In the genomic region with DNA sequence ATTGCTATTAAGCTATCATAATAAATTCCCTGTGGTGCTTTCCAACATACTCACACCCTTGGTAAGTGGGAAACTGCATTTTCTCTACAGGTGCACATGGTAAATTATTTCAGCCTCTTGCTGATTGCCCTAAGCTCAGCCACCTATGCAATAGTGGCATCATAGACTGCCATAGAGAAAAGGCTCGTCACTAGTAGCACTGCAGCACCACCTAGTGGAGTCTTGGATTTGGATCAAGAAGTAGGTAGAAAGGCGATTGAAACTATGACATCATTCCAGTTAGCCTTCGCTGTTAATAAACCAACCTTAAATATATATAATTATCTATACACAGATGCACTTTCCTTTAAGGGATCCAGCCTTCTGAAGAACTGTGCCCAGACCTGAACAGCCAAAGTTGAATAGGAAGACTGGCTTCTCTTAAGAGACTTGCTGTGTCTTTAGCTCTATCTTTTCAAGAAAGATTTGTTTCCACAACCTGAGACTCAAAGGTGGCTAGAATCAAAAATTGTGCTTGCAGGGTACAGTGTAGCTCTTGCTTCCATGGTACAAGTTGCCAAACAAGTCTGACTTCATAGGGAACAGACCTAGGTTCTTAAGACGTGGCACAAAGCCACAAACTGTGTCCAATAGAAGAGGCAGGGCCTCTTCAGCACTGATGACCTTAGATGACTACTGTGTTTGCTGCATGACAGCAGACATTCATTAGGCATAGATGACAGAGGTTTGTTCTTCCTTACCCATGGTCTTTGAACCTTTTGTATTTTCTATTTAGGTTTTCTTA, we compare ENCODE assay signal across 8 mouse cellular contexts. TPM values are rescaled to one million over a fixed set of nuclear protein-coding genes. Genes with fewer than 3 reads are reported as not detected.
DNase-seq lines count a peak whose midpoint lies in the region; ATAC-seq and TF ChIP-seq lines count a peak whose summit lies in the region.

No protein-coding gene starts in this region.

- H3K36me3 ChIP-seq in kidney, postnatal 0 days (ENCODE audit: insufficient read depth, low read length), result 0 out of 2 replicates have a peak, but pooled peaks cover 2% of the 10 kb centered on the region
- H3K36me3 ChIP-seq in liver, embryonic 11.5 days (ENCODE audit: control insufficient read depth, insufficient read depth, low read length), result no peaks in the 10 kb centered on the region
- H3K36me3 ChIP-seq in stomach, postnatal 0 days (ENCODE audit: control insufficient read depth, insufficient read depth, low read length), result no peaks in the 10 kb centered on the region; the same call in 1 of the 2 replicates

- no peak overlapping the region for H3K4me2 ChIP-seq in kidney, postnatal 0 days (ENCODE audit: low read length)
- no peak overlapping the region for H3K4me2 ChIP-seq in liver, embryonic 11.5 days
- no peak overlapping the region for H3K4me2 ChIP-seq in stomach, postnatal 0 days (replicated peaks; ENCODE audit: low read depth)

- H3K4me3 ChIP-seq in kidney, postnatal 0 days (replicated peaks; ENCODE audit: low read depth, low read length), result no peak overlapping the region
- H3K4me3 ChIP-seq in liver, embryonic 11.5 days (ENCODE audit: low read depth, low read length), result no peak overlapping the region
- no peak overlapping the region for H3K4me3 ChIP-seq in stomach, postnatal 0 days (ENCODE audit: low read depth, low read length)

- no peaks in the 10 kb centered on the region for H3K27me3 ChIP-seq in kidney, postnatal 0 days (ENCODE audit: insufficient read depth, low read length)
- no peaks in the 10 kb centered on the region for H3K27me3 ChIP-seq in liver, embryonic 11.5 days (replicated peaks; ENCODE audit: control insufficient read depth, insufficient read depth, low read length)
- H3K27me3 ChIP-seq in stomach, postnatal 0 days (ENCODE audit: control insufficient read depth, insufficient read depth, low read length), result no peaks in the 10 kb centered on the region

- 33% methylated on average over 4 of the region's 4 CpGs for WGBS in kidney, postnatal 0 days
- 35% methylated on average over 4 of the region's 4 CpGs for WGBS in liver, embryonic 11.5 days
- whole genome bisulfite sequencing in stomach, postnatal 0 days, result 26% methylated on average over 4 of the region's 4 CpGs

- ATAC-seq in kidney, postnatal 0 days (replicated peaks; ENCODE audit: low FRiP score, low read depth), result no peak
- ATAC-seq in liver, embryonic 11.5 days (replicated peaks; ENCODE audit: low FRiP score), result 0 out of 2 replicates have a peak, but pooled peaks have one; percentile 45
- ATAC-seq in stomach, postnatal 0 days (ENCODE audit: low FRiP score, low TSS enrichment), result peak; percentile 84

- peak; percentile 93 for TF ChIP-seq CTCF in kidney, postnatal 0 days (IDR thresholded peaks at IDR 0.05; ENCODE audit: low read depth)
- peak; percentile 95 for TF ChIP-seq CTCF in stomach, postnatal 0 days (IDR thresholded peaks at IDR 0.05; ENCODE audit: low read depth)

- no peaks in the 10 kb centered on the region for H3K4me1 ChIP-seq in kidney, postnatal 0 days (replicated peaks; ENCODE audit: insufficient read depth, low read length)
- H3K4me1 ChIP-seq in liver, embryonic 11.5 days (replicated peaks; ENCODE audit: control insufficient read depth, insufficient read depth, low read length), result no peaks in the 10 kb centered on the region
- H3K4me1 ChIP-seq in stomach, postnatal 0 days (replicated peaks; ENCODE audit: control insufficient read depth, insufficient read depth), result no peaks in the 10 kb centered on the region

- no peak overlapping the region for H3K9ac ChIP-seq in kidney, postnatal 0 days (ENCODE audit: low read depth, low read length)
- no peak overlapping the region for H3K9ac ChIP-seq in liver, embryonic 11.5 days (ENCODE audit: low read depth, low read length)
- H3K9ac ChIP-seq in stomach, postnatal 0 days (ENCODE audit: low read length), result no peak overlapping the region

- peak; percentile 80 for DNase-seq in testis, postnatal 10 days (ENCODE audit: low spot score)
- no peak for DNase-seq in testis, postnatal 14 days (ENCODE audit: low spot score)
- DNase-seq in cerebellum, adult 9-10 months, result peak; percentile 86
- DNase-seq in frontal cortex, postnatal 25 days (ENCODE audit: low spot score in 2 of 2), result peak; percentile 49 to 62
- DNase-seq in kidney, postnatal 0 days (ENCODE audit: low spot score), result peak; percentile 89
- DNase-seq in liver, embryonic 11.5 days (ENCODE audit: low spot score), result no peak
- DNase-seq in neural tube, embryonic 10.5 days (ENCODE audit: extremely low spot score, low spot score), result peak; percentile 54
- peak; percentile 81 for DNase-seq in stomach, postnatal 0 days (ENCODE audit: low spot score)

- H3K27ac ChIP-seq in kidney, postnatal 0 days, result no peak overlapping the region
- H3K27ac ChIP-seq in liver, embryonic 11.5 days (ENCODE audit: low read depth, low read length), result no peak overlapping the region
- H3K27ac ChIP-seq in stomach, postnatal 0 days (replicated peaks), result no peak overlapping the region

- H3K9me3 ChIP-seq in kidney, postnatal 0 days (replicated peaks; ENCODE audit: low read length), result no peaks in the 10 kb centered on the region
- H3K9me3 ChIP-seq in liver, embryonic 11.5 days (ENCODE audit: control insufficient read depth, low read length), result no peaks in the 10 kb centered on the region
- no peaks in the 10 kb centered on the region for H3K9me3 ChIP-seq in stomach, postnatal 0 days (ENCODE audit: control insufficient read depth, low read length)

- TF ChIP-seq EP300 in stomach, postnatal 0 days (optimal IDR thresholded peaks at IDR 0.05), result no peak

RNA-seq across cellular contexts. Expression of a gene that starts 41.4 kb away (rescaled TPM):
- polyA plus RNA-seq in kidney, postnatal 0 days (2015; fragmentation: Nextera tagmentation; extraction: Ambion mirVana), result 34.0 and 35.2 TPM in 2 replicates
- polyA plus RNA-seq in liver, embryonic 11.5 days (2014; fragmentation: Nextera tagmentation; extraction: Ambion mirVana), result 3.4 and 4.8 TPM in 2 replicates
- polyA plus RNA-seq in stomach, postnatal 0 days (2015; fragmentation: Nextera tagmentation; extraction: Ambion mirVana), result 56.1 and 58.3 TPM in 2 replicates

RNA-seq across cellular contexts. Expression of a gene that starts 56.0 kb away (rescaled TPM):
- 24.4 and 26.0 TPM in 2 replicates for polyA plus RNA-seq in kidney, postnatal 0 days (2015; fragmentation: Nextera tagmentation; extraction: Ambion mirVana)
- 0.26 and 0.39 TPM in 2 replicates for polyA plus RNA-seq in liver, embryonic 11.5 days (2014; fragmentation: Nextera tagmentation; extraction: Ambion mirVana)
- 2.1 and 2.4 TPM in 2 replicates for polyA plus RNA-seq in stomach, postnatal 0 days (2015; fragmentation: Nextera tagmentation; extraction: Ambion mirVana)

Comparison
In these comparisons a context has a peak if more than half of its experiments do, and no peak if none do; other contexts are left out.
1. DNase-seq: peak in testis, postnatal 10 days (single experiment), cerebellum, adult 9-10 months (single experiment), frontal cortex, postnatal 25 days (2 of 2), kidney, postnatal 0 days (single experiment), neural tube, embryonic 10.5 days (single experiment) and stomach, postnatal 0 days (single experiment); none in testis, postnatal 14 days (single experiment) and liver, embryonic 11.5 days (single experiment).